Mouse (Mus musculus): ENCODE measurements around the gene Tmem178b. TPM values are rescaled to one million over a fixed set of nuclear protein-coding genes. Genes with fewer than 3 reads are reported as not detected.

Tmem178b gene
- polyA plus RNA-seq, 1 experiment: 0.11 TPM

DNA sequence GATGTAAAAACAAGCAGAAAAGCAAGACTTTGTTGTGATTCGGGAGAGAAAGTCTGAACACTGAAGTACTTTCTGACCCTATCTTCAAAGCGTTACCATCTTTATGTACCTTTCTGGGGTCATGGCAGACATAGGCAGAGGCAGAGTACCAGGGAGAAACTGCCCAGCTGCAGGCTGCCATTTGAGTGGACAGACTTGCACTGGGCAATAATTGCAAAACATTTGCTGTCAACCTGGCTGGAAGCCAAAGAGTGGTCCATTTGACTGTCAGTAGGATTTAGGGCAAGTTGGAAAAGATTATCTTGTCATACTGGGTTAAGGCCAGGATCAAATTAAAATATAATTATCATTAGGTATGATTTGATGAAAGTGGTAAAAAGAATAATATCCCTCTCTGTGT, 247.1 kb downstream of the Tmem178b start:
- no peaks in the 10 kb centered on the region for H3K4me1 ChIP-seq (ENCODE audit: control insufficient read depth, insufficient read depth, insufficient read length)
- 89% methylated on average over 2 of the region's 2 CpGs for WGBS
- no peak for DNase-seq (ENCODE audit: low read depth in 1 of 2, low spot score in 2 of 2)
- H3K27me3 ChIP-seq (ENCODE audit: control insufficient read depth, insufficient read depth, low read length): no peaks in the 10 kb centered on the region
- no peak overlapping the region for H3K27ac ChIP-seq (ENCODE audit: insufficient read depth, low read length)
- H3K36me3 ChIP-seq (ENCODE audit: control insufficient read depth, insufficient read depth, low read length): no peaks in the 10 kb centered on the region
- no peak overlapping the region for H3K4me3 ChIP-seq (ENCODE audit: extremely low read depth, insufficient read depth, insufficient read length)
- TF ChIP-seq CTCF (IDR thresholded peaks at IDR 0.05; ENCODE audit: extremely low read depth, insufficient read depth, insufficient read length, insufficient replicate concordance) (no peak), POLR2A (IDR thresholded peaks at IDR 0.05; ENCODE audit: low read depth, low read length) (no peak)

DNA sequence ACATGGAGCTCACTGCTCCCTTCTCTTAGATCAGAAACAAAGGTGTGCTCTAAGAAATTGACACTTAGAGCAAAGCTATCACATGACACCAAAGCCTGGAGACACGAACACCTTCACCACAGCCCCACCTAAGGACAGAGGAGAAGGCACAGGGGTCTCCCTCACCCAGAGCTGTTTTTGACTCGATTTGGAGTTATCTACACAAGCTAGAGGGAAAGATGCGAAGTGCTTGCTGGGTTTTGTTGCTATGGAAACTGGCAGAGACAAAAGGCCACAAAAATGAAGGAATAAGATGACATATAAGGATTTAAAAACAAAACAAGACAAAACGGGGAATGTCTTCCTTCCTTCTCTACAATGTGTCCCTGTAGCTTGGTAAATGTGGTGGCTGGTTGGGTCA, 248.4 kb downstream of the Tmem178b start:
- H3K27me3 ChIP-seq (ENCODE audit: control insufficient read depth, insufficient read depth, low read length): no peaks in the 10 kb centered on the region
- no peaks in the 10 kb centered on the region for H3K4me1 ChIP-seq (ENCODE audit: control insufficient read depth, insufficient read depth, insufficient read length)
- no peak for TF ChIP-seq POLR2A (IDR thresholded peaks at IDR 0.05; ENCODE audit: low read depth, low read length)
- TF ChIP-seq CTCF (IDR thresholded peaks at IDR 0.05; ENCODE audit: extremely low read depth, insufficient read depth, insufficient read length, insufficient replicate concordance): no peak
- H3K36me3 ChIP-seq (ENCODE audit: control insufficient read depth, insufficient read depth, low read length): no peaks in the 10 kb centered on the region
- 64% methylated on average over 4 of the region's 4 CpGs for WGBS
- no peak overlapping the region for H3K27ac ChIP-seq (ENCODE audit: insufficient read depth, low read length)
- H3K4me3 ChIP-seq (ENCODE audit: extremely low read depth, insufficient read depth, insufficient read length): no peak overlapping the region
- no peak for DNase-seq (ENCODE audit: low read depth in 1 of 2, low spot score in 2 of 2)

DNA sequence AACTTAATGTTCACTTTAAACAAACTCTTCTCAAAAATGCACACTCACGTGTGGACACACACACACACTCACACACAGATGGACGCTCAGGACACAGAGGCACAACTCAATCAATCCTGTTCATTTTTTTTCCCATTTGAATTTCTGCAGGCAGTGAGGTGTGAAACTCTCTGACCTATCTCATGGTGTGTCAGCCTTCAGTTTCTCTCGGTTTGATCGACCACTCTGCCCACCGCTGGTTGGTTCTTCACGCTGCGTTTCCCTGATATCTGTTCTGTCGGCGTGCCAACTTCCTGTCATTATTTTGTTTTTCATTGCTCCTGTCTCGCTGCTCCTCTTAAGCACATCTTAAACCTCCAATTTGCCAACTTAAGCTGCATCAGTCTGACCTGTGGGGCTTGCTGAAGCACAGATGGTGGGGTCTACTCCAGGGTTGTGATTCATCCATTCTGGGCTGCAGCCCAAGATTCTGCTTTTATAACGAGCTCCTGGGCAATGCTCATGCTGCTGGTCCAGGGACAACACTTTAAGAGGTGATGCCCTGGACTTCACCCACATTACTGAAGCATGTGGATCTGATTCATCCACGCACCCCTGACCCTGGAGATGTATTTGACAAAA, 250.1 kb downstream of the Tmem178b start:
- TF ChIP-seq CTCF (IDR thresholded peaks at IDR 0.05; ENCODE audit: extremely low read depth, insufficient read depth, insufficient read length, insufficient replicate concordance) (no peak), POLR2A (IDR thresholded peaks at IDR 0.05; ENCODE audit: low read depth, low read length) (no peak)
- Histone ChIP-seq H3K4me1 (ENCODE audit: control insufficient read depth, insufficient read depth, insufficient read length) (no peaks in the 10 kb centered on the region), H3K4me3 (ENCODE audit: extremely low read depth, insufficient read depth, insufficient read length) (no peak overlapping the region), H3K36me3 (ENCODE audit: control insufficient read depth, insufficient read depth, low read length) (no peaks in the 10 kb centered on the region), H3K27me3 (ENCODE audit: control insufficient read depth, insufficient read depth, low read length) (no peaks in the 10 kb centered on the region), H3K27ac (ENCODE audit: insufficient read depth, low read length) (no peak overlapping the region)
- no peak for DNase-seq (ENCODE audit: low read depth in 1 of 2, low spot score in 2 of 2)
- WGBS: 78% methylated on average over 12 of the region's 12 CpGs

GRCm38 (mm10) chr6:40123960-40124359, 250.9 kb downstream of the Tmem178b start:
- H3K27ac ChIP-seq (ENCODE audit: insufficient read depth, low read length): no peak overlapping the region
- no peak for DNase-seq (ENCODE audit: low read depth in 1 of 2, low spot score in 2 of 2)
- no peaks in the 10 kb centered on the region for H3K36me3 ChIP-seq (ENCODE audit: control insufficient read depth, insufficient read depth, low read length)
- H3K4me3 ChIP-seq (ENCODE audit: extremely low read depth, insufficient read depth, insufficient read length): no peak overlapping the region
- TF ChIP-seq POLR2A (IDR thresholded peaks at IDR 0.05; ENCODE audit: low read depth, low read length) (no peak), CTCF (IDR thresholded peaks at IDR 0.05; ENCODE audit: extremely low read depth, insufficient read depth, insufficient read length, insufficient replicate concordance) (no peak)
- no peaks in the 10 kb centered on the region for H3K27me3 ChIP-seq (ENCODE audit: control insufficient read depth, insufficient read depth, low read length)
- H3K4me1 ChIP-seq (ENCODE audit: control insufficient read depth, insufficient read depth, insufficient read length): no peaks in the 10 kb centered on the region

DNA sequence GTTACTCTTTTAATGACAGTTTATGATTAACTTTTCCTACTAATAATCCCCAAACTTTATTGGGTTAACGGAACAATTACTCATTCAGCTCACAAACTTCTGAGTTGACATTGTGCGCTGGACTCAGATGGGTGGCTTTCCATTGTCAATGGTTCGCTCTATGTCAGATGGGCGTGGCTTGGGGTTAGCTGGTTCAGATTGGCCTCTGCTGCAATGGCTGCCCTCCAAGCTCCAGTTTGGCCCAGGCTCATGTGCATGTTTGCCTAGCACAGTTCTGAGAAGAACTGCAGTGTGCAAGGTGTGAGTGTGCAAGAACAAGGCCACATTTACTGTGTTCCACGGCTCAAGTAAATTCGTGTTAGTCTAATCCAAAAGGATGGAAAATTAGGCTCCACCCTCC, 255.6 kb downstream of the Tmem178b start:
- Histone ChIP-seq H3K27ac (ENCODE audit: insufficient read depth, low read length) (no peak overlapping the region), H3K4me3 (ENCODE audit: extremely low read depth, insufficient read depth, insufficient read length) (no peak overlapping the region), H3K4me1 (ENCODE audit: control insufficient read depth, insufficient read depth, insufficient read length) (no peaks in the 10 kb centered on the region), H3K36me3 (ENCODE audit: control insufficient read depth, insufficient read depth, low read length) (no peaks in the 10 kb centered on the region), H3K27me3 (ENCODE audit: control insufficient read depth, insufficient read depth, low read length) (no peaks in the 10 kb centered on the region)
- DNase-seq (ENCODE audit: low read depth in 1 of 2, low spot score in 2 of 2): no peak
- 87% methylated on average over 6 of the region's 6 CpGs for WGBS
- no peak for TF ChIP-seq POLR2A (IDR thresholded peaks at IDR 0.05; ENCODE audit: low read depth, low read length)
- no peak for TF ChIP-seq CTCF (IDR thresholded peaks at IDR 0.05; ENCODE audit: extremely low read depth, insufficient read depth, insufficient read length, insufficient replicate concordance)

- no peaks in the 10 kb centered on the region for H3K36me3 ChIP-seq (ENCODE audit: control insufficient read depth, insufficient read depth, low read length)
- no peak for TF ChIP-seq CTCF (IDR thresholded peaks at IDR 0.05; ENCODE audit: extremely low read depth, insufficient read depth, insufficient read length, insufficient replicate concordance)
- TF ChIP-seq POLR2A (IDR thresholded peaks at IDR 0.05; ENCODE audit: low read depth, low read length): no peak
- WGBS: 88% methylated on average over 1 of the region's 1 CpGs
These were observed 258.9 kb downstream of the Tmem178b start for GRCm38 (mm10) chr6:40131936-40132335.

GRCm38 (mm10) chr6:40133436-40133835, 260.4 kb downstream of the Tmem178b start:
- WGBS: 87% methylated on average over 6 of the region's 6 CpGs
- Histone ChIP-seq H3K36me3 (ENCODE audit: control insufficient read depth, insufficient read depth, low read length) (no peaks in the 10 kb centered on the region), H3K4me1 (ENCODE audit: control insufficient read depth, insufficient read depth, insufficient read length) (no peaks in the 10 kb centered on the region), H3K27ac (ENCODE audit: insufficient read depth, low read length) (no peak overlapping the region), H3K27me3 (ENCODE audit: control insufficient read depth, insufficient read depth, low read length) (no peaks in the 10 kb centered on the region), H3K4me3 (ENCODE audit: extremely low read depth, insufficient read depth, insufficient read length) (no peak overlapping the region)
- DNase-seq (ENCODE audit: low read depth in 1 of 2, low spot score in 2 of 2): no peak
- TF ChIP-seq POLR2A (IDR thresholded peaks at IDR 0.05; ENCODE audit: low read depth, low read length) (no peak), CTCF (IDR thresholded peaks at IDR 0.05; ENCODE audit: extremely low read depth, insufficient read depth, insufficient read length, insufficient replicate concordance) (no peak)

More at GRCm38 (mm10) chr6:40131936-40132335, 258.9 kb downstream of the Tmem178b start:
- Histone ChIP-seq H3K27ac (ENCODE audit: insufficient read depth, low read length) (no peak overlapping the region), H3K27me3 (ENCODE audit: control insufficient read depth, insufficient read depth, low read length) (no peaks in the 10 kb centered on the region), H3K4me1 (ENCODE audit: control insufficient read depth, insufficient read depth, insufficient read length) (no peaks in the 10 kb centered on the region), H3K4me3 (ENCODE audit: extremely low read depth, insufficient read depth, insufficient read length) (no peak overlapping the region)
- DNase-seq (ENCODE audit: low read depth in 1 of 2, low spot score in 2 of 2): no peak
